Mouse (Mus musculus) embryonic fibroblast, embryonic 13.5 days (primary cell): Measurements from ENCODE around the gene Prlh. TPM values are rescaled to one million over a fixed set of nuclear protein-coding genes. Genes with fewer than 3 reads are reported as not detected.
A peak's percentile ranks its signal among the peaks of the same experiment; 100 is the strongest.

Source experiments
- H3K27ac ChIP-seq: 2 replicates; pipeline ENCODE4 v1.5.1; 2012; ENCODE audit warnings: low read length, control low read depth, inconsistent platforms; ENCODE audit not compliant: insufficient read depth
- H3K4me1 ChIP-seq: 2 replicates; pipeline ENCODE4 v1.6.1; 2011; ENCODE audit warnings: low read length; ENCODE audit not compliant: control insufficient read depth, insufficient read depth
- H3K4me3 ChIP-seq: 2 replicates; pipeline ENCODE4 v1.5.1; 2011; ENCODE audit warnings: mild to moderate bottlenecking, control low read depth, low read length; ENCODE audit not compliant: insufficient read depth
- CTCF ChIP-seq: IDR thresholded peaks from 2 replicates; pipeline ENCODE4 v1.5.1; 2011; ENCODE audit warnings: mild to moderate bottlenecking, control low read depth, low read length, moderate library complexity, borderline replicate concordance; ENCODE audit not compliant: insufficient read depth
- POLR2A ChIP-seq: IDR thresholded peaks from 2 replicates; pipeline ENCODE4 v1.6.1; 2011; ENCODE audit warnings: low read depth, mild to moderate bottlenecking, control low read depth, low read length, moderate library complexity
- polyA plus RNA-seq: library from polyadenylated mRNA; stranded (reverse); fragments of >200 nt; gene quantifications from 2 replicates; pipeline ENCODE4 v1.2.4, GENCODE M21; 2011; ENCODE audit warnings: low read depth; ENCODE audit not compliant: missing spikeins, insufficient read length

Prlh gene
- polyA plus RNA-seq, 1 experiment: not detected

- Histone ChIP-seq H3K4me1 (no peaks in the 10 kb centered on the region), H3K4me3 (no peak overlapping the region), H3K27ac (no peak overlapping the region)
- no peak for TF ChIP-seq CTCF
- no peak for TF ChIP-seq POLR2A
Observed at GRCm38 (mm10) chr1:90951670-90952069, 1.2 kb upstream of the Prlh start.

DNA sequence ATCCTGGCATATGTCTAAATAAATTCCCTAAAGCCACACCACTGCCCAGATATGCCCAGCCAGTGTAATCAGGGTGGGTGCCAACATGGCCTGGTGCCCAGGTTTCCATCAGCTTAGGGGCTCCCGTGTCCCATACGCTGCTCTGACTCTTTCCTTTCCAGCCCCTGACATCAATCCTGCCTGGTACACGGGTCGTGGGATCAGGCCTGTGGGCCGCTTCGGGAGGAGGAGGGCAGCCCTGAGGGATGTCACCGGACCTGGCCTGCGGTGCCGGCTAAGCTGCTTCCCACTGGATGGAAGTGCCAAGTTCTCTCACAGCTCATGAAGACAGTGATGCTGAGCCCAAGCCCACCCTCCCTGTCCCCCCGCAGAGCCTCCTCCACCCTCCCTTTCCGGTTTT lies 780 bp downstream of the Prlh start:
- Histone ChIP-seq H3K4me3 (no peak overlapping the region), H3K4me1 (no peaks in the 10 kb centered on the region), H3K27ac (no peak overlapping the region)
- TF ChIP-seq POLR2A: no peak

GRCm38 (mm10) chr1:90956245-90957096 lies 3.6 kb downstream of the Prlh start:
- H3K4me1 ChIP-seq: no peaks in the 10 kb centered on the region
- H3K4me3 ChIP-seq: no peak overlapping the region
- no peak overlapping the region for H3K27ac ChIP-seq
- 0 out of 2 replicates have a peak, but pooled peaks have one; percentile 18 for TF ChIP-seq CTCF
- TF ChIP-seq POLR2A: no peak

GRCm38 (mm10) chr1:90962526-90962925 lies 9.6 kb downstream of the Prlh start:
- no peak for TF ChIP-seq POLR2A
- no peak for TF ChIP-seq CTCF
- no peak overlapping the region for H3K27ac ChIP-seq
- no peak overlapping the region for H3K4me3 ChIP-seq
- no peaks in the 10 kb centered on the region for H3K4me1 ChIP-seq

GRCm38 (mm10) chr1:90962994-90963393 lies 10.1 kb downstream of the Prlh start:
- Histone ChIP-seq H3K4me3 (no peak overlapping the region), H3K27ac (no peak overlapping the region), H3K4me1 (no peaks in the 10 kb centered on the region)
- TF ChIP-seq CTCF (no peak), POLR2A (no peak)

DNA sequence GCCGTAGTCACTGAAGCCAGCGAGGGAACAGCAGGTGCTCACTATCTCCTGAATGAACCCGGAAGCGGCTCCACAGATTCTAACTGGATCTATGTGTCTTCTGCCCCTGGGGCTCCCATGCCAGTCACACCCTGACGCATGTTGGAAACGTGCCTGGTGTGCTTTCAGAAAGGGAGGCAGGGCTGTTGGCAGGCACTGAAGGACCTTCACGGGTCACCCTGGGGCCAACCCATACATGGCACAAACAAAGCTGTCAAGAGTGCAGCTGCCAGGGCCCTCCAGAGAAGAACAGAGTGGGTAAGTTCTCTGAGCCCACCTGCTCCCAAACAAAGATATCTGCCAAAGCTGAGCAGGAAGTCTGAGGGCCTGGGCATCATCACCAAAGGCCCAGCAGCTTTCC lies 14.7 kb downstream of the Prlh start:
- no peaks in the 10 kb centered on the region for H3K4me1 ChIP-seq
- no peak overlapping the region for H3K4me3 ChIP-seq
- H3K27ac ChIP-seq: no peak overlapping the region
- no peak for TF ChIP-seq POLR2A
- TF ChIP-seq CTCF: no peak

DNA sequence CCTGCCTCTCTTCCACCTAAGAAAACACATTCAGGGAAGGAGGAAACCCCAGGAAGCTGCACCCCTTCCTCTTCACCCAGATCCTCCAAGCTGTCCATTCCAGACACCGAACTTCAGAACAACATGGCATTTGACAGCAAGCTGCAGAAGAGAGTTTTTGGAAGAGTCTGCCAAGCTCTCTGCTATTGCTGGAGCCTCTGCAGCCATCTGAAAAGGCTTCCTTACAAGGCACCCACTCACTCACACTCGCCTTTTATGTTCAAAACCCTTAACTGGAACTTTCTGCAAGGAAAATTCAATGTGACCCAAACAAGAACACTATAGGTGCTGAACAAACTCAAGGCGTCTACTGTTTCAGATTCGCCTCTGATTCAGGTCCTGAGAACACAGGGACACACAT lies 15.7 kb downstream of the Prlh start:
- Histone ChIP-seq H3K4me1 (no peaks in the 10 kb centered on the region), H3K27ac (no peak overlapping the region)
- TF ChIP-seq POLR2A: no peak

DNA sequence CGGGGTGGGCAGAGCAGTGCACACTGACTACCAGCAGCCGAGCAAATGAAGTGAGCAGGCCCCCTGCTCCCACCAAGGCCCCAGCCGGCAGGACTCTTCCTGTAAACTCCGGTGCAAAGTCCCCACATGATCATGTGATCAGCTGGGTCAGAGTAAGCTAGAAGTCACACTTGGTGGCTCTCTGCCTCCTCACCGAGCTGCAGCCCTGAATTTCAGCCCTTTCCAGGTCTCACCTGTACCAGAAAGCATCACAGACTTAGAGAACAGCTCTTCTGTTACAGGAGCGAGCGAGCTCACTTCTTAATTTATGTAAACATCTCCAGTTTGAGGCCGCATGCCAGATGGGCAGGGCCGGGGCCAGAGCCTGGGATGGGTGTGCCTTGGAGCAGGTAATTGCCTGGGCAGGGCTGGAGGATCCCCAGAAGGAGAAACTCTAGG lies 16.5 kb downstream of the Prlh start, which contains the start of gene Rab17:
Rab17 (minus strand) TSS at position 315 of the 438 bp plus-strand sequence.
- no peak for TF ChIP-seq POLR2A
- no peak for TF ChIP-seq CTCF
- Histone ChIP-seq H3K4me3 (no peak within 1 kb of the TSS), H3K27ac (no peak within 1 kb of the TSS), H3K4me1 (0 out of 2 replicates have a peak, but pooled peaks cover 2% of the 10 kb centered on the region)

More for the DNA sequence above, 15.7 kb downstream of the Prlh start:
- H3K4me3 ChIP-seq: no peak overlapping the region

- Histone ChIP-seq H3K4me3 (no peak overlapping the region), H3K27ac (no peak overlapping the region), H3K4me1 (0 out of 2 replicates have a peak, but pooled peaks cover 4% of the 10 kb centered on the region)
- TF ChIP-seq POLR2A (no peak), CTCF (no peak)
Observed at GRCm38 (mm10) chr1:90969881-90970390, 17.0 kb downstream of the Prlh start.

DNA sequence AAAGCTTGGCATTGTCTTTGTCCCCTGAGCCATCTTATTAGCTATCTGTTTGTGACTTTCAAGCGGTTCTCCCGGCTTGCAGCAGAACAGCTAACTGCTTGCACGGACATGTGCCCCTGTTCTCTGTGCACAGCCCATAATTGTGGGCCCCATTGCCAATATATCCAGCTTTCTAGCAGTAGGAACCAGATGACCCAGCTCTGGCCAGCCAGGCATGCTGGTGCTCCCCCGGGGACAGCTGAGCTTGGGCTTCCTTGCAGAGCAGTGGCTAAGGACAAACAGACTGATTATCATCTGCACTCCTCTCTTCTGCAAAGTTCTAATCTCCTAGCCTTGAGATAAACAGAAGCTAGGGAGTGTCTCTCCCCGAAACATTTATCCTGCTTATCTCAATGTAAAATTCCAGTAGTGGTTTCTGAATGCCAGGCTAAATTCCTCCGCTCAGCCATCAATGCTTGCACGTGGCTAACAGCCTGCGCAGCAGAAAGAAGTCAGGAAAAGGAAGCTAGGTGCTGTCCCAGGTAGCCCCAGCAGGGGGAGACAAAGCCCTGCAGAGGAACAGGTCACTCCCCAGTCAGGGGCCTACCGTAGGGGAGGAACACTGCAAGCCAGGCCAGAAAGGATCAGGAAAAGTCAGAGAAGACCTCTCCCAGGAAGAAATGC lies 20.1 kb downstream of the Prlh start:
- TF ChIP-seq CTCF: peak; percentile 66
- TF ChIP-seq POLR2A: no peak

More for the DNA sequence above, 20.1 kb downstream of the Prlh start:
- Histone ChIP-seq H3K4me1 (0 out of 2 replicates have a peak, but pooled peaks cover 4% of the 10 kb centered on the region), H3K27ac (no peak overlapping the region), H3K4me3 (no peak overlapping the region)
